Mouse (Mus musculus) adrenal gland, postnatal 14 days (tissue): ENCODE data around the gene Racgap1. TPM values are rescaled to one million over a fixed set of nuclear protein-coding genes. Genes with fewer than 3 reads are reported as not detected.

Experiments
- DNase-seq: peaks from one replicate; pipeline ENCODE4 v3.0.0; 2021; ENCODE audit warnings: mixed read lengths
- total RNA-seq: library from RNA; stranded (reverse); gene quantifications from 2 replicates; pipeline ENCODE4 v1.2.3, GENCODE M21; 2021

Racgap1 gene
- total RNA-seq, 1 experiment from 2014 or later, result 28.5 TPM

DNA sequence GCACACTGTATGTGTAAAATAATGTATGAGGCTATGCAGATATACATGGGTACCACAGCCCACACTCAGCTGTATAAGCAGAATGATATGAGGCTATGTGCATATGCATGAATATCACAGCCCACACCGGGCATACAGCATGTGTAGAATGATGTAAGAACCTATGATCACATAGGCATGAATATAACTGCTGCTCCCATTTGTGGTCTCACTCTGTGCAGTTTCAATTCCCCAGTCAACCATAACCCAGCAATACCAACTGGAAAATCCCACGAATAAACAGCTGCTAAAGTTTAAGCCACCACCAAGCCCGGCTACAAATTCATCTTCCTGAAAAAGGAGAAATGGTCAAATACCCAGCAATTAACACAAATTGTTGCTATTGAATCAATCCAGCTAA, 32.9 kb downstream of the Racgap1 start:
- DNase-seq, result no peak

DNA sequence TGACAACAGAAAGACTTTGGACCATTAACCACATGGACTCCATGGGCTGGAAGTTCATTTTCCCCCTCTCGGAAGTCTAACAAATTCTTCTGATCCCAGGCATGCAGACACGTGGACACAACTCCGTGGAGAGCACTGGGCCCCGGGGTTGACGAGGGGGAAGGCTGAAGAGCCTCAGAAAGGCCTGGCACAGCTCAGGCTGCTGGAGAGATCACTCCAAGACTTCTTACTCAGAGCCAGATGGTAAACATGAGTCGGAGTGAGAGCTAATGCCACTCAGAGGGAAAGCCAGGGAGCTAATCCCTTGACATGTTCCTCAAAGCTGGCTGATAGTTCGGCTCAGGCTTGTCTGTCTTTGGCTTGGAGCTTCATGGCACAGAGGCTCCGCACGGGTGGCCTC, 36.2 kb downstream of the Racgap1 start:
- DNase-seq, result no peak

DNA sequence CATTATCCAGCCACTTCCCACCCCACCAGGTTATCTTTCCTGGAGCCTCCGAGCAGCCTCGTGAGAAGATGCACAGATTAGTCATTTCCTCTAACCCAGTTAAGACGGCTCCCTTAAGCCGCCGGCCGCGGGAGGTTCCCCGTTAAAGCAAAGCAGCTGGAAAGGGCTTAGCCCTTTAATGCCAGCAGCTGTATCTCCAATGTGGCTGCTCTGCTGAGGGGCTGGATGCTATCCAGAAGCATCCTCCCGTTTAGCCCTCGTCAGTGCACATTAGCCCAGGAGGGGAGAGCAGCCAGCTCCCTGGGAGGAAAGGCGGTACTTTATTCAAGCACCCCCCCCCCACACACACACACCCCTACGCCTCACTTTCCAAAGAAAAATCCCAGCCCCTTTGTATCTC, 36.7 kb downstream of the Racgap1 start:
- peak; percentile 24 for DNase-seq

DNA sequence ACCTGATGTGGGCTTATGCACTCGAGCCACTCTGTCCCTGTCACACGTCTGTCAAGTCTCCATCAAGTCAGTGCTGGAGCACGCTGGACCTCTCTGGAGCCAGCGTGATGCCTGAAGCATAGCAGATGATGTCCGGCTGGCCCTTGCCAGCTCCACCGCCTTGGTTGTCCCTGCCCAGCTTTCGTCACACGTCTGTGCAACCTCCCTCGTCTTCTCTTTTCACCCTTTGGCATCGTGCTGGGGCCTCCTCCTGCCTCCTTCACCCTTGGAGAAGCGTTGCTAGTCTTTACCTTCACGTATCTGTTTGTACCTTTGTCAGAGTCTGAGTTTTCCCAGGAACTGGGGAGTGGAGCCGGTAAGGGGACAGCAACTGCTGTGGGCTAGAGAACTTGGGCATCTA, 37.2 kb downstream of the Racgap1 start:
- DNase-seq, result no peak

DNA sequence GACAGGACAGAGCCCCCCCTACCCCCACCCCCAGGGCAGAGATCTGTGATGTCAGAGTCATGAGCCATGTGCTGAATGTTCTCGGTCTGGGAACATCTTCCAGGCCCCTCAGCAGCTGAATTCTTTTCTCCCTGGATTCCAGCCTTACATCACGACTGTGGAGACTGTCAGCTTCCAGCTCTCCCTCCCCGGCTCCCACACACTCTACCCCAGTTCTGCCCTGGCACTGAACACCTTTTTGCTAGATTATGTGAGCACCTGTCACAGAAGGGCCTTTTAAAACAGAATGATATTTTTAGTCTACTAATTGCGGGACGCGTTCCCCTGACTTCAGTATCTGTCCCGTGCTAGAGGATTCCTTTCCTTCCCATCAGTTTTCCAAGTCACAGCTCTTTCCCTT, 39.9 kb downstream of the Racgap1 start:
- no peak for DNase-seq

DNA sequence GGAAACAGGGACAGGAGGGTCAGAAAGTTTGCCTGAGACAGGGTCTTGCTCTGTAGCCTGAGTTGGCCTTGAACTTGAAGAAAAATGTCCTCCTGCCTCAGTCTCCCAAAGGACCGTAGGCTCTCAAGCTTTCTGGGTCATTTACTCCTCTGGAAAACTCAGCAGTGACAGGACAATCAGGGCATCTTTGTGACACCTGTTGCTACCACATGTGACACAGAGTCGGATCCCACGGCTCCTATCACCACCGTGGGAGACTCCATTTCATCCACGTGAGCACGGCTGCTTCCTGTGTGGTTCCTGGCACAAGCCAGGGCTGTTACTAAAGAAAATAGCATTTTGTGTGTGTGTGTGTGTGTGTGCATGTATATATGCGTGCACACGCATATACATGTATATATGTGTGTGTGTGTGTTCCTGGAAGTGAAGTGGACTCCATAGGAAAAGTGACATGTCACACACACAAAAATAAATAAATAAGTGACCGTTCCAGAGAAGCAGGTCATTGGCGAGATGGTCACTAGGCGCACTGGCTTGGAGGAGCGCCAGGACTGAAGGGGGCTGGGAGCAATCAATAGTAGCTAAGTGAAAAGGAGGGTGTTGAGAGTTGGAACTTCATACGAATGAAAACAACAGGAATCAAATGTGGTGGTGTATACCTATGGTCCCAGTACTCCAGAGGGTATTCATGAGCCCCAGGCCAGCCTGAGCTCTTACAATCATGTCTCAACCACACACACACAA, 42.9 kb downstream of the Racgap1 start:
- no peak for DNase-seq

DNA sequence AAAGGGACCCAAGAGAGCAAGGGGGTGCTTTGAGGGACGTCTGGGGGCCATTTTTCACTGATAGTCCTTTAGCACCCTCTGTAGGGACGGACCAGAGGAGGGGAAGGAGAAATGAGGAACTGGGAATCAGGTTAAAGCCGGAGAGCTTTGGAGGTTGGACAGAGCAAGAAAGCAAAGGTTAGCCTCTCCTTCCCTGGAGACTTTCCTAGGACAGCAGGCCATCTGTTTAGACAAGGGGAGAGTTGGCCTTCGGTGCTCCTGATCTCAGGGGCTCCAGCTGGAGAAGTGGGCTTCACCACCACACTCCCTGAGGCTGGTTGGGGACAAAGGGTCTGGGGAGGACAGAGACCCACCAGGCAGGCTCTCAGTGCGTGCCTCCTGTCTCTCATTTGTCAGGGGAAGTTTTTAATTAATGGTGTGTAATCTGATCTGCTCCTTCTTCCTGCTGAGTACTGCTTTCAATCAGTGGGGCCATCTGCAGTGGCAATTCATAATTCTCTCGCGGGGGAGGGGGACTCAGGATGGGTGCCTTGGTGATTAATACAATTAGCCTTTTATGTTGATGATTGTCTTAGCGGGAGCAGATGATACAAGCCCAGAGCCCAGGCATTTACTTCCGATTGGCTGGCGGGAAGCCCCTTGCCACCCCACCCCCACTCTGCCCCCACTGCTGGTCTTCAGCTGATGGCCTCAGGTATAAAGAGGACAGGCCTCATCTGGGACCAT, 43.9 kb downstream of the Racgap1 start:
- peak; percentile 27 for DNase-seq

DNA sequence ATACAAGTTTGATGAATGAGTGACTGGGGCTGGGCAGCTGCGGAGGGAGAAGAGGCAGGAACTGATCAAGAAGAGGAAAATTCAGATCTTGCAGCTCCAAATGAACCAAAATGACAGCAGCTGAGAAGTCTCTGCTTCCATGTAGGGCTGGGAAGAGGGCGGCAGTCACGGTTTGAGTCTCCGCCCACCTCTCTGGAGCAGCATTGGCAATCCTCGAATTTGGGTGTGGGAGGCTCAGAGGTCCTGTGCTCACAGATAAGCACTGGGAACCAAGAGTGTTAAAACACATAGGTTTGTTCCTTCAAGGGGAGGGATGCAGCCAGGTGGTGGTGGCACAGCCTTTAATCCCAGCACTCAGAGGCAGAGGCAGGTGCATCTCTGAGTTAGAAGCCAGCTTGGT, 44.9 kb downstream of the Racgap1 start:
- no peak for DNase-seq

DNA sequence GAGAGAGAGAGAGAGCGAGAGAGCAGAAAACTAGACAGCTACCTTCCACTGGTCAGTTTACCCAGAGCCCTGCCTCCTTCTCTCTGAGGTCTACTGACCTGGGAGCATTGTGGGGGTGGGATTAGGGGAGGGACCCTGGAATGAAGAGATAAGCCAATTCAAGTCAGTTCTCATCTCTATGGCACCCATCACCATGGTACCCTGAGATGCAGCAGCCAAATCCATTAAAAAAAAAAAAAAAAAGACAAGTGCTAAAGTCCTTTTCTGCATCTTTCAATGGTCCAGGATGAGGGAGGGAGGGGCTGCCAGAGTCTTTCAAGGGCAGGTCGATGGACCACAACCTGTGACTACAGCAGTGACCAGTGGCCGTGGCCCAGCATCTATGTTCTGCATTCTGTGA, 45.9 kb downstream of the Racgap1 start:
- DNase-seq, result no peak

DNA sequence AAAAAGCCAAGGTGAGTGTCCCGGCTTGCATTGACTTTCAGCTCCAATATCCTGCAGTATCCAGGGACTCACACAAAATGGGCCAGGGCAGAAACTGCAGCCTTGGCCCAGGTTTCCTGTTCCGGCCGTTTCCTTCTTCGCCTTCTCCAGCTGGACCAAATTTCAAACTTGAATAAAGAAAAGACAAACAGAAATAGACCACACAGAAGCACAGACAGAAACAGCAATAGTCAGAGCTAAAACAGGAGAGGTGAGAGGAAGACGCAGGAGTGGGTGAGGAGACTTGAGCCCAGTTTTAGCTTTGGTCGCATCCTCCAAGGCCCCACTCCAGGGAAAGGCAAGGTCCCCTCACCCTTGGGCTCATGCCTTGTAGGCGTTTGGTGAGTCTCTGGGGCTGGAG, 48.2 kb downstream of the Racgap1 start:
- no peak for DNase-seq

DNA sequence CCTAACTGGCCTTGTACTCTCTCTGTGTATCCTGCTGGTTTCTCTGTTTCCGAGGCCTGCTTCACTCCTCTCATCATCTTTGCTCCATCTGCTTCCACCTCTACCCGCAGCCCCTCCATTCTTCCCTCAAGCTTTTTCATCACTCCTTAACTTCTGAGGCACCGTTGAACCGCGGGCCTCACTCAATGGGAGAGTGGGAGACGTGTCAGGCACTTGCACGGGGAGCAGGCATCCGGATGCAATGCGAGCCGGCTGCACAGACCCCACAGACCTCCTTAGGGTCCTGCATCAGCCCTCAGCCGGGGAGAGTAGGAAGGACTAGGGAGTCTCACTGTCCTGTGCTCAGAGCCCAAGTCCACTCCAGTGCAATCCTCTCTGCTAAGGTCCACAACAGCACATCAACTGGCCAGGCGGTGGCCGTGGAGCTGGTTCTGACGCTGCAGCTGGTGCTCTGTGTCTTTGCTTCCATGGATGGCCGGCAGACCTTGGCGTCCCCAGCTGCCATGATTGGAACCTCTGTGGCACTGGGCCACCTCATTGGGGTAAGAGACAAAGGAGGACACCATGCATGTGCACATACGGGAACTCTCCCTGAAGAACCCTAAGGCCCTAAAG, 49.1 kb downstream of the Racgap1 start:
- no peak for DNase-seq

DNA sequence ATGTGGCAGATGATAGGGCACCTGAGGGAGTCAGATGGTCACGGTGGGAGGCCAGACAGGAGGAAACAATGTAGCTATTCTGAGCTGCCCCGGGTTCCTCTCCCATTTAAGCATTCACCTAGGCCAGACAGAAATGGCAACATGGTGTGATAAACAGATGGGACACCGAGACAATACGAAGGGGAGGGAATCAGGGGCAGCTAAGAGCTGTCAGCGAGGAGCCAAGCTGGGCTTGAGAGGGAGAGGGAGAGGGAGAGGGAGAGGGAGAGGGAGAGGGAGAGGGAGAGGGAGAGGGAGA, 49.7 kb downstream of the Racgap1 start:
- no peak for DNase-seq

DNA sequence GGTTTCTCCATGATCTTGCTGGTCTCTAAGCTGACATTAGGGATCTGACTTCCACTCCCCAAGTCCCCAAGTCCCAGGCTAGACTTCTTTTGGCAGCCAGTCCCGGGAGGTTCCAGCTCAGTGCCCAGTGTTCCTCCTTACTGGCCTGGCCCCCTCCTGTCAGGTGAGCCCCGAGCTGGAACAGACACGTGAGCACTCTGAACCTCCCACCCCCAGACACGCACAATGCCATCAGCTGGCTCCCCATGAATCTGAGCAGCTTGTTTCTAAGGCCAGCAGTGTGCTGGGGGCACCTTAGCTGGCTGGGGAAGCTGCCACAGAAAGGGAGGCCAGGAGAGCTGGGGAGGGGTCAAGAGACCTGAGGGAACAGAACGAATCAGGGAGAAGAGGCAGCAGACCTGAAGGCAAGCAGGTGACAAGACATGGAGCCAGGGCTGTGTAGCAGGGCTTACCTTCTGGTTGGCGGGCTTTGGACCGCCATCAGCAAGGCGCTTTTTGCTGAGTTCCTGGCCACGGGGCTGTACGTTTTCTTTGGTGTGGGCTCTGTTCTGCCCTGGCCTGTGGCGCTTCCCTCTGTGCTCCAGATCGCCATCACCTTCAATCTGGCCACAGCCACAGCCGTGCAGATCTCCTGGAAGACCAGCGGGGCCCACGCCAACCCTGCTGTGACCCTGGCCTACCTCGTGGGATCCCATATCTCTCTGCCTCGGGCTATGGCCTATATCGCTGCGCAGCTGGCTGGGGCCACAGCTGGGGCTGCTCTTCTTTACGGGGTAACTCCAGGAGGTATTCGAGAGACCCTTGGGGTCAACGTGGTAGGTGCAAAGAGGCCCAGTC, 50.3 kb downstream of the Racgap1 start, which contains the start of gene Aqp6:
Gene Aqp6 (plus strand): TSS at position 415 of the 837 bp plus-strand sequence.
- DNase-seq, result no peak

DNA sequence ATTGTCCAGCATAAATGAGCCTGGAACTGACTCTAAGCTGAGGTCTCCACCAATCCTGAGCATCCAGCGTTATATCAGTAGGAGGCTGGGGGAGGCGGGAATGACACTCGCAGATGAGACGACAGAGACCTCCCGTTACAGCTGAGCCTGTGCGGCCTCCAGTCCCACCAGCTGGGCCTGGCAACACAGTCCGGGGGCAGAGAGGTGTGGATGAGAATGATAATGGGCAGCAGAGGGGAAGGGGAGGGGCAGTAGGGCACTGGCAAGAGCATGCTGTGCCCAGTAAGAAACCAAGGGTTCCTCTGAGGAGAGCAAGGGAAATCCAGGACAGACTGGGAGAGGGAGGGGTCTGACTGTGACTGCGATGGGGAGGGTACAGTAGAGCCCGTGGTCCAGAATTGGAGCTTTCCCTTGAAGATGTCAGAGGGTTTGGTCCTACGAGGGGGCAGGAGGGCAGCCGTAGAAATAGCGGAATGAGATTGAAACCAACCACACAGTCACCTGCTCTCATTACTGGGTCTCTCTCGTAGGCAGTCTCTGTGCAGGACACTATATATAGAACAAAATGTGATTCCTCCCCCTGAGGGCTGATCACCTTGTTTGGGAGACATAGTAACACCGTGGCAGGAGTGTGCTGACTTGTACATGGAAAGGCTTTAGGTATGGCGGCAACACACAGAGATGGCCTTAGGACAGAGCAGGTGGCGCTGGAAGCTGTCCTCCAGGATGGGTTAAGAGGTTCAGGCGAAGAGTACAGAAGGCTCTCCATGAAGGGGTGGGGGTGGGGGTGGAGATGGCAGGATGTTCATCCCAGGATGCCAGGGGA, 52.0 kb downstream of the Racgap1 start:
- no peak for DNase-seq

DNA sequence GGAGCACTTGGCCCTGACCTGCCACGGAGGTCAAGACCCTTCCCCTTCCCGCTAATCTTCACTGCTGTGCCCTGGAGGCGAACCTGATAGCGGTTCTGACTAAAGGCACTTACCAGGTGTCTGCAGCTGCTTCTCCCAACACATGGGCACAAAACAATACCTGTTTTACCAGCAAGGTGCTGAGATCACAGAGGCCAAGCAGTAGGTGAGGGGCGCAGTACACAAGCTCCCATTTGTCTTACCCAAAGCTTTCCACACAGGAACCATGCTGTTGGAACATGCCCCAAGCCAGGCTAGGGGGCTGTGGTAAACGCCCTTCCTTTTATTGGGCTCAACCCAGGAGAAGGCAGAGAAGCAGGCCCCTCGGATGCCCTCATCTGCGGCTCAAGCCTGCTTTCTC, 53.9 kb downstream of the Racgap1 start:
- no peak for DNase-seq

DNA sequence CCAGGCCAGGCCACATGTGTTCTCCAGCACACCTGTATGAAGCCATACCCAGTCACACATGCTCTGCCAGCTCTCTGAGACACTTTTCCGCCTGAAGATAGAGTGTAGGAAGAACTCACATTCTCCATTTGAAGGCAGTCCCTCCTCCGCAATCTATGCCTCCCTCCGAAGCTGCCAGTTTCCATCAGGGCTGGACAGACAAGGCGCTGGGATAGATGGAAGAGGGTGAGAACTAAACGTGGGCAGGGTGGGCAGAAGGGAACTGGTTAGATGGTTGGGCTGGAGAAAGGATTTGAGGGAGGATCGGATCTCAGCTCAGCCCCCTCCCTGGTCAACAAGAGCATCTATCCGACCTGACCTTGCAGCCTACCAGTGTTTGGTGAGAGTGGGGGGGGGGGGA, 54.6 kb downstream of the Racgap1 start:
- DNase-seq, result no peak

DNA sequence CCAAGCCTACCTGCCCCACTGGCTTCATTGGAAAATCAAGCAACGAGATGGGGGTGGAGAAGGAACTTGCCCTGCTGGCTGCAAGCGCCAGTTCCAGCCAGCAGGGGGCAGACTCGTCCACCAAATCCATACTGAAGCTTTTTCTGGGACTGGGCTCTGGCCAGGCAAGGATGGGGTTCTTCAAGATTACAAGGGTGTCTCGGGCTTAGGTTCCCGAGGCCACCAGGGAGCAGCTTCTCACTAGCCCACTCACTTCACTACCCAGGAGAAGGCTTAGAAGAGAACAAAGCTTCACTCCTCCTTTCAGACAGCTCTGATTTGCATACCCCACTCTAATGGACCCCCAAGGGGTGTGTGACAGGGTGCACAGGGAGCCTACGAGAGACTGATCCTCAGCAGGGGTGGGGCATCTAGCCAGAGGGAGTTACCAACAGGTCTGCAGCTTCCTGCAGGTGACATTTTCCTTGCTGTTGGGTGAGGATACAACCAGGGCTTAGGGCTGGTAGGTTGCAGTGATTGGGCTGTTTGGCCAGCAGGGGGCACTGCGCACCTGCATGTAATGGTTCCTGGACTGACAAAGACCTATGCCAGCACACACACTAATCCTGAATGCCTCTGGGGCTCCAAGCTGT, 55.3 kb downstream of the Racgap1 start:
- peak; percentile 93 for DNase-seq

DNA sequence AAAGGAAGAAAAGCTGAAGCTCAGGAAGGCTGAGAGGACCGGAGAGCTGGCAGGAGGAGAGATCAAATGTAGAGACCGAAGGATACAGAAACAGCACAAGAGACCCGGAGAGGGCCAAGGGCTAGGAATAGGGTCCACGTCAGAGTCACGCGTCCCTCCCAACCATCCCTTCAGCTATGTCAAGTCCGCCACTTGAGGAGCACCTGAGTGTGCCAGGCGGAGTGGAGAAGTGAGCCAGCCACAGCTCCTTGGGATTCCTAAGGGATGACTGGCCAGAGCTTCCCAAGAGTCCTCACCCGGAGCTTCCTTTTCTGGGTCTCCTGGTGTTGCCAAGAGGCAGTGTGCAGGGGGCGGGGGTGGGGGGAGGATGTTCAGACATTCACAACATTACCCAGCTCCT, 56.5 kb downstream of the Racgap1 start:
- no peak for DNase-seq

DNA sequence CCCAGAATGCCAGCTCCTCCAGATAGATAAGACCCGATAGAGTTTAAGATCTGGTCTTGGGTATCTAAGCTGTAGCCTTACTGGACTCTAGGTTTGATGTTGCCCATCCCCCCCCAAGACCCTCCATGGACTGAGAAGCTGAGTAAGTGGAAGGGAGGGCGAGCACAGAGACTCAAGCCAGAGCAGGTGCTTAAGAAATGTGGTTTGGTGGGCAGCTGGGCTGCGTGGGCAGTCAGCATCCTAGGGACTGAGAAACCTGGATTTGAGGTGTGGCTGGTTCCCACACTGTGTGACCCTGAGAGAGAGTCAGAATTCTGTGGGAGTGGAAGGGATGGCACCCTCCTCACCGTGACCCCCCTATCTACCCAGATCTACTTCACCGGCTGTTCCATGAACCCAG, 58.6 kb downstream of the Racgap1 start:
- no peak for DNase-seq

DNA sequence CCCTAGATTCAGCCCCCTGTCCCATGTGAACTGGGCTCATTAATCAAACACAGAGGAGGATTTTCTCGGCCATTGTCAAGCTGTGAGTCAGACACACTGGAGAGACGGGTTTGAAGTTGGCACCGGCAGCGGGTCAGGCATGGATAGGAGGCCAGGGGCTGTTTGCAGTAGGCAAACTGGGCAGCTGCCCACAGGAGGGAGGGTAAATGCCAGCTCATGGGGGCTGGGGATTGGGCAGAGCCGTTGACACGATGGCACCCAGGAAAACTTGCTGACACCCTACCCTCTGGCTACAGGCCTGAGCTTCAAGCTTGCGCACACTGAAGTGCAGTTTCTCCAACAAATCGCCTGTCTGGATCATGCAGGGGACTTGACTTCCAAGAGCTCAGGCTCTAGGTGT, 59.3 kb downstream of the Racgap1 start:
- peak; percentile 69 for DNase-seq

DNA sequence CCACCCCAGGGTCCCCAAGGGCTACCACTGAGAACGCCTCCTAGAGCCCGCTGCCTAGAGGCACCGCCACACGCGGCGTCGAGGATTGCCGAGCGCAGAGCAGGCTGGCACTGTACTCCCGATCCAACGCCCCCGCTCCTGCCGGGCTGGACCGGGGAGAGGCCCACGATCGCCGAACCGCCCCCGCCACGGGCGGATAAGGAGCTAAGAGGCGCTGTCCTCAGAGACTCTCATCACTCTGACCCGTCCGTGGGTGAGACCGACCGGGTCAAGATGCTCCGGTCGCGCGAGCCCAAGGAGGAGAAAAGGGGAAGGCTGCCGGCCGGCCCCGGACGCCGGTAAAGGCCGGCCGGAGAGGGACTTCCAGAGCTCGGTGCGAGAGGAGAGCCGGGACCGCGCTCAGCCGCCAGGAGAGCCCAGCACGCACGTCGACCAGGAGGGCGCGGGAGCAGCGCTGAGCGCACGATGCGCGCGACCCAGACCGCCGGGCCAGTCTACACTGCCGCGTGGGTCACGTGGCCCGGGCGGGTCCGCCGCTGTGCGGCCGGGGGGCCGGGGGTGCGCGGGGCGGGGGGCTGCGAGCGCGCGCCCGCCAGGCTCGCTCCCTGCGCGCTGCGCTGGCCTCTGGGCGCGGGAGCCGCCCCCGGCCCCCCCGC, 60.9 kb downstream of the Racgap1 start, which contains the start of gene Aqp5:
Gene Aqp5 (plus strand): TSS at position 354 of the 656 bp plus-strand sequence.
- DNase-seq, result peak; percentile 56
